Mouse (Mus musculus) E14TG2a.4 (cell line): ENCODE data around the gene Rragd.
A peak's percentile ranks its signal among the peaks of the same experiment; 100 is the strongest.

Experiments used
- H3K27me3 ChIP-seq: 2 replicates; pipeline ENCODE4 v1.6.1; 2014; ENCODE audit warnings: low read length, control low read depth; ENCODE audit not compliant: insufficient read depth
- H3K36me3 ChIP-seq: 2 replicates; pipeline ENCODE4 v1.6.1; 2014; ENCODE audit warnings: low read length, control low read depth; ENCODE audit not compliant: insufficient read depth
- H3K4me1 ChIP-seq: replicated peaks from 2 replicates; pipeline ENCODE4 v1.6.1; 2014; ENCODE audit warnings: low read depth, low read length, control low read depth
- H3K4me3 ChIP-seq: replicated peaks from 2 replicates; pipeline ENCODE4 v1.5.1; 2014; ENCODE audit warnings: mild to moderate bottlenecking, low read length
- H3K9me3 ChIP-seq: 2 replicates; pipeline ENCODE4 v1.6.1; 2014; ENCODE audit warnings: low read length, control low read depth
- CTCF ChIP-seq: conservative IDR thresholded peaks from 2 replicates; pipeline ENCODE4 v1.5.1; 2014; ENCODE audit warnings: low read length
- NANOG ChIP-seq: IDR thresholded peaks from 2 replicates; pipeline ENCODE4 v1.6.1; 2014; ENCODE audit warnings: borderline replicate concordance, low read length, mixed read lengths
- POU5F1 ChIP-seq: IDR thresholded peaks from 2 replicates; pipeline ENCODE4 v1.6.1; 2014; ENCODE audit warnings: low read length, borderline replicate concordance

Gene Rragd

DNA sequence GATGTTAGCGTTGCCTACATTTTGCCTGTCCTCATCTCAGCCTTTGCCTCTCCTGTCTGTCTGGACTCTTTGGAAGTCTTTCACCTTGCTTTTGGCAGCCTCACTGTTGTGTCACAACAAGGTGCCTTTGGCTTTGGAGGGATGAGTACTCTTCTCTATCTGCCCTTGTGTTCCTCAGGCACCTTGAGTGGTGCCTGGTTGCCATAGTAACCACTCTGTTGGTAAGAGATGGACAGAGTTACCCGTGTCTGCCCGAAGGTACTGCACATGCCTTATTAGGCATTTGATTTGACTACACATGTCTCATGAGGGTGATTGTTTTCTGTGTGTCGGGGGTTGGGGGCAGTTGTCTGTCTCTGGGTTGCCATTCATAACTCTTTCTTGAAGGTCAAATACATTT, 29.6 kb downstream of the Rragd start:
- no peaks in the 10 kb centered on the region for H3K9me3 ChIP-seq
- TF ChIP-seq POU5F1: no peak
- TF ChIP-seq CTCF: no peak
- TF ChIP-seq NANOG: no peak
- no peaks in the 10 kb centered on the region; the same call in 1 of the 2 replicates for H3K4me1 ChIP-seq
- H3K36me3 ChIP-seq: peaks cover 41% of the 10 kb centered on the region
- H3K27me3 ChIP-seq: no peaks in the 10 kb centered on the region
- H3K4me3 ChIP-seq: no peak overlapping the region

- peaks cover 38% of the 10 kb centered on the region for H3K36me3 ChIP-seq
- no peak for TF ChIP-seq POU5F1
- TF ChIP-seq NANOG: no peak
- TF ChIP-seq CTCF: peak; percentile 85
- no peaks in the 10 kb centered on the region for H3K4me1 ChIP-seq
- no peaks in the 10 kb centered on the region for H3K9me3 ChIP-seq
- no peaks in the 10 kb centered on the region for H3K27me3 ChIP-seq
- H3K4me3 ChIP-seq: no peak overlapping the region
These were observed 35.6 kb downstream of the Rragd start for GRCm38 (mm10) chr4:33018361-33018999.

- H3K27me3 ChIP-seq: peaks cover 21% of the 10 kb centered on the region
- TF ChIP-seq NANOG: no peak
- TF ChIP-seq CTCF: no peak
- no peak for TF ChIP-seq POU5F1
- H3K36me3 ChIP-seq: peaks cover 17% of the 10 kb centered on the region; the same call in 1 of the 2 replicates
- no peaks in the 10 kb centered on the region for H3K9me3 ChIP-seq
- H3K4me3 ChIP-seq: no peak overlapping the region
- H3K4me1 ChIP-seq: no peaks in the 10 kb centered on the region
These were observed 41.6 kb downstream of the Rragd start for GRCm38 (mm10) chr4:33024420-33024819.

- TF ChIP-seq POU5F1 (no peak), CTCF (no peak)
- no peaks in the 10 kb centered on the region for H3K36me3 ChIP-seq
- H3K4me3 ChIP-seq: no peak overlapping the region
- peaks cover 56% of the 10 kb centered on the region for H3K27me3 ChIP-seq
- no peaks in the 10 kb centered on the region for H3K9me3 ChIP-seq
- peaks cover 12% of the 10 kb centered on the region for H3K4me1 ChIP-seq
These were observed 46.3 kb downstream of the Rragd start for GRCm38 (mm10) chr4:33029104-33029503.

GRCm38 (mm10) chr4:33030264-33031194, 47.7 kb downstream of the Rragd start:
- H3K36me3 ChIP-seq: no peaks in the 10 kb centered on the region
- peaks cover 12% of the 10 kb centered on the region for H3K4me1 ChIP-seq
- H3K4me3 ChIP-seq: peak overlapping the region; percentile 85
- H3K9me3 ChIP-seq: peaks cover 2% of the 10 kb centered on the region; the same call in 1 of the 2 replicates
- TF ChIP-seq CTCF: no peak
- TF ChIP-seq NANOG: no peak
- no peak for TF ChIP-seq POU5F1
- peaks cover 58% of the 10 kb centered on the region for H3K27me3 ChIP-seq

DNA sequence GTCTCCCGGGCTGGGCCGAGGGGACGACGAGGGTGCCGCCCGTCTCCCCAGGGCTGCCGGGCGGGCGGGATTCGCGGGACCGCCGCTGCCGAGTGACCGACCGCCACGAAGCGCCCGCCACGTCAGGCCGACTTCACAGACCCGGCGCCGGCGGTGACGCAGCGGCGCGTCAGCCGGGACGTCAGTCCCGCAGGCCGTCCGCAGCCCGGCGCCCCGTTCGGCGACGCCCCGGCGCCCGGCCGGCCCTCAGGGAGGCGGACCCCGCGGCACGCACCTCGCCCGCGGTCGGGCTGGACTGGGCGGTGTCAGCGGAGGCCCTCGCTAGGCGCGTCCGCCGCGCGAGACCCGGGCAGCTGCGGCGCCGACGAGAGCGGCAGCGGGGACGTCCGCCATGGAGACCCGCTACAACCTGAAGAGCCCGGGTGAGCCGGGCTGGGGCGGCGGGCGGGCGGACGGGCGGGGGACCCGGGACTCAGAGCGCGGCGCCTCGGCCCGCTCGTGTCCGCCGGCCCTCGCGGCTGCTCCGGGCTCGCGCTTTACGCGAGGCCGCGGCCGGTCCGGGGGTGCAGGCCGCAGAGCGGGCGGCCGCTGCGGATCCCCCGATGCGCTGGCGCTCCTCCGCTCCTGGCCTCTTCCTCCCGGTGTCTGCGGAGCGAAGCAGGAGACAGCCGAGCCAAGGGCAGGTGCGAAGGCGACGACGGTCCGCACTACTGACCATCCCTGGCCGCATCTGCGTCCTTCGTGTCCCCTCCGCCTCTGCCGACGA, 48.5 kb downstream of the Rragd start, which contains the start of gene Ube2j1:
Ube2j1 (plus strand) TSS at position 222 of the 766 bp plus-strand sequence.
- Histone ChIP-seq H3K9me3 (peaks cover 4% of the 10 kb centered on the region; the same call in 1 of the 2 replicates), H3K4me1 (peaks cover 12% of the 10 kb centered on the region), H3K36me3 (no peaks in the 10 kb centered on the region), H3K27me3 (peaks cover 58% of the 10 kb centered on the region), H3K4me3 (peak within 1 kb of the TSS; percentile 85)
- TF ChIP-seq NANOG (no peak), CTCF (no peak), POU5F1 (no peak)

DNA sequence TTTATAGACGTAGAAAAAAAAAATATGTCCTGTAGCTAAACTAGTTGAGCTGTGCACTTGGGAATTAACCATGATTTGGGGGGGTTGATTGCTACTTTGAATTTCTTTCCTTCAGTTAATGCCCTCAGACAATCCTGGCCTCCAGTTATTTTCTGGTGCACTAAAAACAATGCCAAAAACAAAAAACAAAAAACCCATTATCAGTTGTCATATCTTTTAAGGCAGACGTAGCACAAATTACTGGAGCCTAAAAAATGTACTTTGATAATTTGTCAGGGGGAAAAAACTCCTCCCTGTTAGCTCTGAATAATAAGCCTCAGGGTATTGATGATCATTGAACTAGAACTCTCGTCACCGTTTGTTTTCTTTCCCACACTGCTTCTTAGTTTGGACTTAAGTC, 49.2 kb downstream of the Rragd start:
- Histone ChIP-seq H3K4me3 (peak overlapping the region; percentile 85), H3K36me3 (no peaks in the 10 kb centered on the region), H3K27me3 (peaks cover 58% of the 10 kb centered on the region), H3K4me1 (peaks cover 12% of the 10 kb centered on the region), H3K9me3 (peaks cover 4% of the 10 kb centered on the region; the same call in 1 of the 2 replicates)
- TF ChIP-seq POU5F1 (no peak), NANOG (no peak), CTCF (no peak)

DNA sequence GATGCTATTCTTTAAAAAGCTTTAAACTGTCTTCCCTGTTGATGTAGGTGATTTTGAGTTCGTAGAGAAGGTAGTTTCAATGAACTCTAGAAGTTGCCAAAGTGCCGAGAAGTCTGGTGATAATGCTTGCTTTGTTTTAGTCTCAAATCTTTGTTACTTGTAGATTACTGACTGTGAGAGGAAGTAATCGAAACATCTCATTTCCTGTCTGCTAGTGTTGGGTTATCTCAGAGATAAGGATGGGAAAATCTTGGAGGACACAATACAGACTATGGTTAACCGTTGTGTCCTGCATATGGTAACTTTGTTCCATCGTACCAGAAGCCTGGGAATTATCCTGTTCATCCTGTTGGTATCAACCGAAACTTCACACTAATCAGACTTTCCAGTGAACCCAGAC, 50.7 kb downstream of the Rragd start:
- TF ChIP-seq NANOG (no peak), POU5F1 (no peak), CTCF (no peak)
- H3K27me3 ChIP-seq: peaks cover 47% of the 10 kb centered on the region
- H3K36me3 ChIP-seq: no peaks in the 10 kb centered on the region
- H3K9me3 ChIP-seq: peaks cover 4% of the 10 kb centered on the region; the same call in 1 of the 2 replicates
- peaks cover 12% of the 10 kb centered on the region for H3K4me1 ChIP-seq
- no peak overlapping the region for H3K4me3 ChIP-seq
